ENCODE assay signal across 8 mouse cellular contexts in genomic region chr5:113735345-113736112, GRCm38 (mm10). TPM values are rescaled to one million over a fixed set of nuclear protein-coding genes. Genes with fewer than 3 reads are reported as not detected.
A peak's percentile ranks its signal among the peaks of the same experiment; 100 is the strongest.
DNase-seq lines count a peak whose midpoint lies in the region; ATAC-seq and TF ChIP-seq lines count a peak whose summit lies in the region.

Ficd (plus strand) TSS chr5:113735803.

- no peak for TF ChIP-seq CTCF in kidney, postnatal 0 days (IDR thresholded peaks at IDR 0.05; ENCODE audit: low read depth)

- peaks cover 29% of the 10 kb centered on the region for H3K36me3 ChIP-seq in heart, embryonic 12.5 days
- H3K36me3 ChIP-seq in kidney, postnatal 0 days (ENCODE audit: insufficient read depth, low read length) = peaks cover 14% of the 10 kb centered on the region; the same call in 1 of the 2 replicates
- H3K36me3 ChIP-seq in liver, embryonic 11.5 days (ENCODE audit: control insufficient read depth, insufficient read depth, low read length) = peaks cover 18% of the 10 kb centered on the region
- H3K36me3 ChIP-seq in stomach, embryonic 14.5 days (ENCODE audit: control insufficient read depth, insufficient read depth, low read length) = peaks cover 12% of the 10 kb centered on the region; the same call in 1 of the 2 replicates

- H3K27ac ChIP-seq in heart, embryonic 12.5 days (ENCODE audit: poor library complexity, severe bottlenecking) = peak within 1 kb of the TSS; percentile 79
- H3K27ac ChIP-seq in kidney, postnatal 0 days = peak within 1 kb of the TSS; percentile 94
- peak within 1 kb of the TSS; percentile 90 for H3K27ac ChIP-seq in liver, embryonic 11.5 days (ENCODE audit: low read depth, low read length)
- H3K27ac ChIP-seq in stomach, embryonic 14.5 days (ENCODE audit: low read length) = peak within 1 kb of the TSS; percentile 94

- H3K4me2 ChIP-seq in heart, embryonic 12.5 days = peak within 1 kb of the TSS; percentile 92
- peak within 1 kb of the TSS; percentile 90 for H3K4me2 ChIP-seq in kidney, postnatal 0 days (ENCODE audit: low read length)
- peak within 1 kb of the TSS; percentile 92 for H3K4me2 ChIP-seq in liver, embryonic 11.5 days
- H3K4me2 ChIP-seq in stomach, embryonic 14.5 days (replicated peaks; ENCODE audit: low read depth, low read length) = peak within 1 kb of the TSS; percentile 91

- WGBS in heart, embryonic 12.5 days = under 1% methylated on average over 71 of the region's 71 CpGs
- WGBS in kidney, postnatal 0 days = 1% methylated on average over 71 of the region's 71 CpGs
- 2% methylated on average over 69 of the region's 71 CpGs for WGBS in liver, embryonic 11.5 days
- 1% methylated on average over 60 of the region's 71 CpGs for WGBS in stomach, embryonic 14.5 days

- DNase-seq in CD4-positive helper T cell, adult 2 months (ENCODE audit: low read depth, low spot score) = peak; percentile 98
- peak; percentile 95 for DNase-seq in brain, embryonic 18.5 days (ENCODE audit: low read depth, low spot score)
- peak; percentile 99 for DNase-seq in kidney, postnatal 0 days (ENCODE audit: low spot score)
- peak; percentile 96 for DNase-seq in liver, embryonic 11.5 days (ENCODE audit: low spot score)
- DNase-seq in naive thymus-derived CD4-positive, alpha-beta T cell, adult 2 months (ENCODE audit: low read depth) = peak; percentile 95

- peak within 1 kb of the TSS; percentile 85 for H3K9ac ChIP-seq in heart, embryonic 12.5 days
- H3K9ac ChIP-seq in kidney, postnatal 0 days (ENCODE audit: low read depth, low read length) = peak within 1 kb of the TSS; percentile 82
- peak within 1 kb of the TSS; percentile 80 for H3K9ac ChIP-seq in liver, embryonic 11.5 days (ENCODE audit: low read depth, low read length)
- H3K9ac ChIP-seq in stomach, embryonic 14.5 days (replicated peaks; ENCODE audit: low read depth, low read length) = peak within 1 kb of the TSS; percentile 58

- peaks cover 13% of the 10 kb centered on the region for H3K4me1 ChIP-seq in heart, embryonic 12.5 days (replicated peaks)
- H3K4me1 ChIP-seq in kidney, postnatal 0 days (replicated peaks; ENCODE audit: insufficient read depth, low read length) = no peaks in the 10 kb centered on the region
- peaks cover 14% of the 10 kb centered on the region for H3K4me1 ChIP-seq in liver, embryonic 11.5 days (replicated peaks; ENCODE audit: control insufficient read depth, insufficient read depth, low read length)
- H3K4me1 ChIP-seq in stomach, embryonic 14.5 days (ENCODE audit: control insufficient read depth, insufficient read depth, low read length) = peaks cover 9% of the 10 kb centered on the region

- no peaks in the 10 kb centered on the region for H3K27me3 ChIP-seq in heart, embryonic 12.5 days (replicated peaks)
- no peaks in the 10 kb centered on the region for H3K27me3 ChIP-seq in kidney, postnatal 0 days (ENCODE audit: insufficient read depth, low read length)
- H3K27me3 ChIP-seq in liver, embryonic 11.5 days (replicated peaks; ENCODE audit: control insufficient read depth, insufficient read depth, low read length) = no peaks in the 10 kb centered on the region
- no peaks in the 10 kb centered on the region for H3K27me3 ChIP-seq in stomach, embryonic 14.5 days (ENCODE audit: control insufficient read depth, insufficient read depth, low read length)

- peak within 1 kb of the TSS; percentile 86 for H3K4me3 ChIP-seq in heart, embryonic 12.5 days
- H3K4me3 ChIP-seq in kidney, postnatal 0 days (replicated peaks; ENCODE audit: low read depth, low read length) = peak within 1 kb of the TSS; percentile 73
- H3K4me3 ChIP-seq in liver, embryonic 11.5 days (ENCODE audit: low read depth, low read length) = peak within 1 kb of the TSS; percentile 79
- peak within 1 kb of the TSS; percentile 52 for H3K4me3 ChIP-seq in stomach, embryonic 14.5 days (ENCODE audit: low read depth, low read length)

- peak; percentile 98 for ATAC-seq in erythroid progenitor cell, adult 5-6 weeks (replicated peaks; ENCODE audit: low FRiP score, poor library complexity, severe bottlenecking)
- peak; percentile 96 for ATAC-seq in heart, embryonic 12.5 days (ENCODE audit: insufficient number of reproducible peaks, low FRiP score)
- ATAC-seq in kidney, postnatal 0 days (replicated peaks; ENCODE audit: low FRiP score, low read depth) = peak; percentile 94
- peak; percentile 96 for ATAC-seq in liver, embryonic 11.5 days (replicated peaks; ENCODE audit: low FRiP score)
- ATAC-seq in stomach, embryonic 14.5 days (ENCODE audit: insufficient number of reproducible peaks, insufficient read depth, low FRiP score, low read depth) = peak; percentile 97

- no peaks in the 10 kb centered on the region for H3K9me3 ChIP-seq in heart, embryonic 12.5 days (replicated peaks)
- H3K9me3 ChIP-seq in kidney, postnatal 0 days (replicated peaks; ENCODE audit: low read length) = no peaks in the 10 kb centered on the region
- H3K9me3 ChIP-seq in liver, embryonic 11.5 days (ENCODE audit: control insufficient read depth, low read length) = no peaks in the 10 kb centered on the region
- H3K9me3 ChIP-seq in stomach, embryonic 14.5 days (ENCODE audit: control insufficient read depth, low read depth, low read length) = no peaks in the 10 kb centered on the region

RNA-seq across cellular contexts. Expression of gene Ficd, which starts in this region (rescaled TPM):
- total RNA-seq in erythroid progenitor cell, adult 5-6 weeks (2015; ENCODE audit: low replicate concordance) = 1.4 TPM in 1 of 2 replicates, not detected in the other
- 0.30 and 2.2 TPM in 2 replicates for total RNA-seq in erythroid progenitor cell, adult 5-6 weeks (2017; ENCODE audit: low replicate concordance)
- 6.1 and 6.9 TPM in 2 replicates for polyA plus RNA-seq in heart, embryonic 12.5 days (2016; fragmentation: Nextera tagmentation; extraction: Ambion mirVana)
- 5.4 TPM in 2 replicates for polyA plus RNA-seq in kidney, postnatal 0 days (2015; fragmentation: Nextera tagmentation; extraction: Ambion mirVana)
- 2.9 and 3.7 TPM in 2 replicates for polyA plus RNA-seq in liver, embryonic 11.5 days (2014; fragmentation: Nextera tagmentation; extraction: Ambion mirVana)
- polyA plus RNA-seq in stomach, embryonic 14.5 days (2014; fragmentation: Nextera tagmentation; extraction: Ambion mirVana) = 4.1 and 5.7 TPM in 2 replicates

Comparison
In these comparisons a context has a peak if more than half of its experiments do, and no peak if none do; other contexts are left out.
1. Peak in every context shown above with its lines: DNase-seq, ATAC-seq, H3K4me3 ChIP-seq and H3K27ac ChIP-seq.